Mouse (Mus musculus): ENCODE data around the gene Olfr1295.

DNA sequence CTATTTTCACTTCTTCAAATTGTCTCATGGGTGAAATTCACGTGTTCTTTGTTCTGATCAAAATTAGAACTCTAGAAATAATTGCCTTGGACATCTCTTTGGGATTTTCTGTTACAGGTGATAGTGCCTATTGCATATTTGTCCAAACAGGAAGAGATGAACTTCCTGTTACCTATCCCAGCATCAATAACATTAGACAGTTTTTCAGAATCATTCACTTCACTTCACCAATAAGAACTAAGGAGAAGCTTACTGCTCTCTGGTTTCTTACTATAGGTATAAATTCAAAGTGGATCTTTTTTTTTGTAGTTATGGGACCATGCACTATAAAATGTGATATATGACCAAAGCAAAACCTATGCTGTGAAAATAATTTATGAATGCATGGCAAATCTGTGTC lies 29.3 kb downstream of the Olfr1295 start, which contains the start of gene Olfr1294:
- TF ChIP-seq CTCF (conservative IDR thresholded peaks at IDR 0.05; ENCODE audit: insufficient read depth, insufficient read length, low read depth, low read length) (no peak), POLR2A (IDR thresholded peaks at IDR 0.05; ENCODE audit: low read depth, low read length) (no peak)
